Mouse (Mus musculus): Measurements from ENCODE around the gene Epb41l1.

DNA sequence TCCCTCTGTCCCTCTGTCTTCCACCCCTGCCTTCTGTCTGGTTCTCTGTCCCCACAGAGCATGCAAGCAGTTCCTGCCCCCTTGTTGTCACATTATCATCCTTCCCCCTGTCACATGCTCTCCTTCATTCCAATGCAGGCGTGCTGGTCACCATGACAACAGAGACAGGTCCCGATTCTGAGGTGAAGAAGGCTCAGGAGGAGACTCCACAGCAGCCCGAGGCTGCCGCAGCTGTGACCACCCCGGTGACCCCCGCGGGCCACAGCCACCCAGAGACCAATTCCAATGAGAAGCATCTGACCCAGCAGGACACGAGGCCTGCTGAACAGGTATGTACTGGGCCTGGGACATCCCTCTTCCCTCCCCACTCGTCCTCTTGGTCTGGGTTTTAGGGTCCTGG is 73.1 kb downstream of the Epb41l1 start:
- TF ChIP-seq ZC3H11A (IDR thresholded peaks at IDR 0.05; ENCODE audit: borderline replicate concordance, low read depth, low read length) (no peak), MAFK (IDR thresholded peaks at IDR 0.05; ENCODE audit: insufficient read depth, low read depth, low read length) (no peak), ZNF384 (IDR thresholded peaks at IDR 0.05; ENCODE audit: low read depth, low read length) (no peak)
